Mouse (Mus musculus): Measurements from ENCODE around the gene Slc25a33.

- TF ChIP-seq POLR2A (IDR thresholded peaks at IDR 0.05; ENCODE audit: low read depth, low read length), result no peak
- TF ChIP-seq CTCF (conservative IDR thresholded peaks at IDR 0.05; ENCODE audit: insufficient read depth, insufficient read length, low read depth, low read length), result no peak
Observed at GRCm38 (mm10) chr4:149696189-149696971, 77.7 kb downstream of the Slc25a33 start.

Data from kidney, adult 2 months (tissue).